Mouse (Mus musculus) right cerebral cortex, postnatal 10 days (tissue): ENCODE data around the gene Trim67.

Experiments
- DNase-seq, 2 experiments: peaks; one replicate each; pipeline ENCODE4 v3.0.0; 2021; ENCODE audit warnings: low spot score in 2 of 2

Gene Trim67

DNA sequence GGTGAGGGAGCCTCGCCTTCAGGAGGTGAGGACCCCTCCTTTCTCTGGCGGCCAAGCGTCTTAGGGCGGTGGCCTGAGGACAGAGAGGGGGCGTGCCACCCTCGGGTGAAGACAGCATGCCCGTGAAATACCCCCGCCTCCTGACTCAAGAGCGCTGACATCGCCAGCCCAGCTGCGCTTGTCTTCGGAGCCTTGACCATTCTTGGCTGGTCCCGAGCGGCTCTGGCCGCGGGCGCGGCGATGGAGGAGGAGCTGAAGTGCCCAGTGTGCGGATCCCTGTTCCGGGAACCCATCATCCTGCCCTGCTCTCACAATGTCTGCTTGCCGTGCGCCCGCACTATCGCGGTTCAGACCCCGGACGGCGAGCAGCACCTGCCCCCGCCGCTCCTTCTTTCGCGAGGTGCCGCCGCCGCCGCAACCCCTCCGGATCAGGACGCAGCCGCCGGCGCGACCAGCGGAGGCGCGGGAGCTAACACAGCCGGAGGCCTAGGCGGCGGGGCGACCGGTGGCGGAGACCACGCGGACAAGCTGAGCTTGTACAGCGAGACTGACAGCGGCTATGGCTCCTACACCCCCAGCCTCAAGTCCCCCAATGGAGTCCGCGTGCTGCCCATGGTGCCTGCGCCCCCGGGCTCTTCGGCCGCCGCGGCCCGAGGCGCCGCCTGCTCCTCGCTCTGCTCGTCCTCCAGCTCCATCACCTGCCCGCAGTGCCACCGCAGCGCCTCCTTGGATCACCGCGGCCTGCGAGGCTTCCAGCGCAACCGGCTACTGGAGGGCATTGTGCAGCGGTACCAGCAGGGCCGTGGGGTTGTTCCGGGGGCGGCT lies 981 bp downstream of the Trim67 start:
- DNase-seq = peak; percentile 59 to 66

GRCm38 (mm10) chr8:124794486-124794780 lies 1.5 kb downstream of the Trim67 start:
- peak; percentile 88 to 89 for DNase-seq

GRCm38 (mm10) chr8:124795781-124796488 lies 3.0 kb downstream of the Trim67 start:
- no peak for DNase-seq

DNA sequence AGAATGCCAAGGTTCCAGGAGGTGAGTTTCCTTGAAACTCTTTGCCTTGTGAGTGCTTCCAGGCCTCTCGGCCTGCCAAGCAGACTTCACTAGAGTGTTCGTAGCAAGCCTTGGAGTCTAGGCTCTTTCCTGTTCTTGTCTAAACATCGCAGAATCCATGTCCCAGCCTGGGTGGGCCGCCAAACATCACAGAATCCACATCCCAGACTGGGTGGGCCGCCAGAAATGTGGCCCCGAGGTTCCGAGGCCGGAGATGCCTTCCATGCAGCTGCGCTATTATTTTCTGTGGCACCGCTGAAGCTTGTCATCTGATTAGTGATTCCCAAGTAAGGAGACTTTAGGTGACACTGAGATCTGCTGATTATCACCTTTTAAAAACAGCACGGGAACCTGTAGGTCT lies 7.7 kb downstream of the Trim67 start:
- DNase-seq = no peak

DNA sequence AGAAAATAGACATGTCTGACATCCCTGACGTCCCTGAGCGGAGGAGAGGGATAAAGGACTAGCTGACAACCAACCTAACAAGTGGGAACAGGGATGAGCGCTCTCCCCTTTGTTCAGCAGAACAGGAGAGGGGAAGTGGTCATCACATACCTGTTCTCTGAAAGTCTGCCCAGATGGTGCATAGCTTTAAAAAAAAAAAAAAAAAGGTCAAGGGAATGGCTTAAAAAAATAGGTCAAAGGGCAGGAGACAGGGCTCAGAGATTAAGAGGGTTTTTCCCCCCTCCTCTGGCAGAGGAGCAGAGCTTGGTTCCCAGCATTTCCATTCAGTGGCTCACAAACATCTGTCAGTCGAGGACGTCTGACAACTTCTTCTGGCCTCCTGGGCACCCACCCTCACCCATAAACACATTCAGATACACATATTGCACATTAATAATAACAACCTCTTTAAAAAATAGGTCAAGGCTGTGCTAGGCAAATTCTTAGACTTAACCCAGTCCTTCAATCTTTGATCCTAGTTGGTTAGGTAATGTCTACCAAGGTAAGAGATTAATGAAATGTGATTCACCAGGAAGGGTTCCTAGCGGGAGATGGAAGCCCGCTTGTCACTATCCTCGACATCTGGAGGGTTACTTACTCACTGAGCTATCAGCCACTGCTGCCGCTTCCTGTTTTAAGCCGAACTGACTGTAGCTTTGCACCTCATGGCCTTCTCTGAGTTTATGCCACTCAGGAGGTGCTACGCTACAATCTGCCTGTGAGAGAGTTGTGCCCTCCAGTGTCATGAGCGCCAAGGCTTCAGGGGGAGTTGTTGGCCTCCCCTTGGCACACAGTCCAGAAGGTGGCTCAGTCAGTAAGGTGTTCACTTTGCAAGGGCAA lies 11.2 kb downstream of the Trim67 start:
- DNase-seq = no peak

DNA sequence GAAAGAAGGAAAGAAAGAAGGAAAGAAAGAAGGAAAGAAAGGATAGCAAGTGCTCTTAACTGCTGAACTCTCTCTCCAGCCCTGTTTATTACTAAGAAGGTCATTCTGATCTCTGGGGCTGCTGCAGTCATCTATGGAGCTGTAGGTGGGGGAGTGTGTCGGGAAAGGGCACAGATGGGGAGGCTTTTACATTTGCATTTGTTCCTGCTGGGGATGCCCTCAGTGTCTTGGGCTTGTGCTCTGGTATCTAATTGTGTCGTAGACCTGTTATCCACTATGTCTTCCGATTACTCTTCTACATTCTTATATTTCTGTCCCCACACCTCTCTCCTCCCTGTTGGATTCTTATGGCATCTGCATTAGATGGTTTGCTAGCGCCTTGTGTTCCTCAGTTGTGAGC lies 13.1 kb downstream of the Trim67 start:
- no peak for DNase-seq

- no peak for DNase-seq
These were observed 16.5 kb downstream of the Trim67 start for GRCm38 (mm10) chr8:124809419-124809818.

GRCm38 (mm10) chr8:124810056-124810610 lies 17.2 kb downstream of the Trim67 start:
- DNase-seq = no peak

DNA sequence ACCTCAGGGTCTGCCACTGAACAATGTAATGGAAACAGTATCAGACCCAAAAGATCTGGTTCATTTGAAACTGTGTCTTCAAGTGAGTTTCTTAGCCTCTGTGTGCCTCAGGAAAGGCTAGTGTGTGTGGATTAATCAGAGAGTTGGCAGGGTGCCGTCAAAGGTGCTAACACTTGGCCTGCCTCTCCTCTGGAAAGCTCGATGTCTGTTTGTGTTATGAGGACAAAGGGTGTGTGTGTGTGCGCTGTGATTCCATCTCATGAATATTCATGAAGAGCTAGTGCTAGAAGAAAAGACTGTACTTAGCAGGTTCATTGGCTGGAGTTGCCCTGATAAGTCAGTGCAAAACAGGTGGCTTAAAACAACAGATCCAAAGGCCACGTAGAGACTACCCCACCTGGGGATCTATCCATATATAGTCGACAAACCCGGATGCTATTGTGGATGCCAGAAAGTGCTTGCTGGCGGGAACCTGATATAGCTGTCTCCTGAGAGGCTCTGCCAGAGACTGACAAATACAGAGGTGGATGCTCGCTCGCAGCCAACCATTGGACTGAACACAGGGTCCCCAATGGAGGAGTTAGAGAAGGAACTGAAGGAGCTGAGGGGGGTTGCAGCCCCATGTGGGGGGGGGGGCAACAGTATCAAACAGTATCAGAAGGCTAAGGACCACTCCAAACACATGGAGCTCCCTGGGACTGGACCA lies 17.9 kb downstream of the Trim67 start:
- no peak for DNase-seq

DNA sequence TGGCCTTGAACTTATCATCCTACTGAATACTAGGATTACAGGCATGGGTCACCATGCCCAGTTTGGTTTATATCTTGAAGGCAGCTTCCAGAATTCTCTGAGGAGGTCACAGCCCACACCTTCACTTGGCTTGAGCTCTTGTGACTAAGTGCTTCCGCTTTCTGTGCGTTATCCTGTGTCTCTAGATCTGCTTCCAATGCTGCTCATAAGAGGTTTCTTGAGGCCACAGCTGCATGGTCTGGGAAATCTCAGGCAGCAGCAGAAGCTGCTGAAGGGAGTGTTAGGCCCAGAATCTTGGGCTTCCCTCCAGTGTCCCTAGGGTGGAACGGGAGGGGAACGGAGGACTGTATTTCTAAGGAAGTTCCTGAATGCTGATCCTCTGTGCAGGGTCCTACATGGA lies 20.4 kb downstream of the Trim67 start:
- no peak for DNase-seq

DNA sequence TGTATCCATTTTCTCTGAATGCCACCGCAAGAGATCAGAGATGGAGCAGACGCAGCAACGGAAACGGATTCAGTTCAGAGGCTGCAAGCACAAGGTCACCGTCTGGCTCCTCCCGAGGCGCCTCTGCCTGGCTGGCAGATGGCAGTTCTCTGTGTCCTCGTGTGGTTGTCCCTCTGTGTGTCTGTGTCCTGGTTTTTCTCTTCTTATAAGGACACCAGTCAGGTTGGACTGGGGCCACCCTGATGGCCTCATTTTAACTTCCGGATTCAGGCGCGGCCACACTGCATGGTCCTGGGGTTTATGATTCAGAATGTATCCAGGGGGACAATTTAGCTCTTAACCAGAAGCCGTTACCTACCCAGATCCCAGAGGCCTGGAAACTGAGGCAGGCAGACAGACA lies 23.0 kb downstream of the Trim67 start:
- DNase-seq = no peak

DNA sequence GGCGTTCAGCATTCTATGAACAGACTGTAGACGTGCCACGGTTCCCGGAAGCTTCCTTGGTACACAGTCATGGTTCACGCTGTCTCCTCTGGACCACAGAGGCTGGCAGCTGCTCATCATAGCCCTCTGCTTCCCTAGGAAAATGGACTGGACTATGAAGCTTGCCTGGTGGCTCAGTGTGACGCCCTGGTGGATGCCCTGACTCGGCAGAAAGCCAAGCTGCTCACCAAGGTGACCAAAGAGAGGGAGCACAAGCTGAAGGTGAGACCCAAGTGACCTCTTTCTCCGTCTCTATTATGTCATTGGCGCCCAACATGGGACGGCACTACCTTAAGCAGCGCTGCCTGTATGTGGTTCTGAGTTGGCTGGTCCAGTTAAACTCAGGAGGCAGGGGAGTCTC lies 24.0 kb downstream of the Trim67 start:
- DNase-seq = no peak

- no peak for DNase-seq
These were observed 24.5 kb downstream of the Trim67 start for GRCm38 (mm10) chr8:124817361-124817760.

DNA sequence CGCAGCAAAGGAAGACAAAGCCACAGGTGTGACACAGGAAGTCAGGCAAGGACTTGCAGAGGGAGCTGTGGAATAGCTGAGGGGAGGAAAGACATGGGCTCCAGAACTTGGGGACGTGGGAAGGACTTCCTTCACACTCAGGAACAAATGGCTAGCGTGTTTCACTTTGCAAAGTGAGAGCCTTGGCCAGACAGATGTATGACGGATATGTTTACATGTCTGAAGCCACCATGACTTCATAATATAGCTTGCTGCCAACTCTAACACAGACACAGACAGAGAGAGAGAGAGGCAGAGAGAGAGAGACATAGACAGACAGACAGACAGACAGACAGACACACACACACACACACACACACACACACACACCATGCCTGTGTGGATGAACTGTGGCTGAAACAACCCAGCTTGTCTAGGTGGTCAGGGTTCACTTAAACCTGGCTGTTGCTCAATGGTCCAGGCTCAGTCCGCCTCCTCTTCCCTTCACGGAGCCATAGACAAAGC lies 26.8 kb downstream of the Trim67 start:
- no peak for DNase-seq

GRCm38 (mm10) chr8:124820125-124820524 lies 27.2 kb downstream of the Trim67 start:
- no peak for DNase-seq

DNA sequence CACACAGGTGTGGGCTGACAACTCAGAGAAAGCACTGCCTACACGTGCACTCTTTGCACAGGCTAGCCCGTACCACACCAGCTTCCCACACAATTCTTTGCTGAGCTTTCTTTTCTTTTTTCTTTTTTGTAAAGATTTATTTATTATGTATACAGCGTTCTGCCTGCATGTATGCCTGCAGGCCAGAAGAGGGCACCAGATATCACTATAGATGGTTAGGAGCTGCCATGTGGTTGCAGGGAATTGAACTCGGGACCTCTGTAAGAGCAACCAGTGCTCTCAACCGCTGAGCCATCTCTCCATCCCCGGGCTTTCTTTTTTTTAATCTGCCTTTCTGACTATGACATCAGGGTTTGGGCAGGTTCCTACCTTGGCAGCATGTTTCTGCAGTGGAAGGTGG lies 30.6 kb downstream of the Trim67 start:
- DNase-seq = no peak

DNA sequence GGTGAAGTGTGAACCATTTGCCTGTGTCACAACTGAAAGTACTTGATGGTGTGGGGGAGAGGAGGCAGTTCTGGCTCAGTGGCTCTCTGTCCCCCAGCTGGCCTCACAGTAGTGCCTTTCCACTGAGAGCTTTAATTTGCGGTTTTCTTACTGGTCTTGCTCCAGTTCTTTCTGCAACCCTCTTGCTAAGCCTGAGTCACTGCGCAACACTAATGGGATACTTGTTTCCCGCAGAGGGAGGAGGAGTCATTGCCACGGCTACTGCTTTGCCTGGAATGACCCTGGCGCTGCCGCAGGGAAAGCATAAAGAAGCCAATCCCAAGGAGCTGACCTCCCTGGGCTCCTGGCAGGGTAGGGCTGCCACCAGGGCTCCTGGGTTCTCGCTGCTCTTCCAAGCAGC lies 33.8 kb downstream of the Trim67 start:
- no peak for DNase-seq

- DNase-seq = peak in 1 of 2 experiments; percentile 56
These were observed 34.5 kb downstream of the Trim67 start for GRCm38 (mm10) chr8:124827387-124827786.

DNA sequence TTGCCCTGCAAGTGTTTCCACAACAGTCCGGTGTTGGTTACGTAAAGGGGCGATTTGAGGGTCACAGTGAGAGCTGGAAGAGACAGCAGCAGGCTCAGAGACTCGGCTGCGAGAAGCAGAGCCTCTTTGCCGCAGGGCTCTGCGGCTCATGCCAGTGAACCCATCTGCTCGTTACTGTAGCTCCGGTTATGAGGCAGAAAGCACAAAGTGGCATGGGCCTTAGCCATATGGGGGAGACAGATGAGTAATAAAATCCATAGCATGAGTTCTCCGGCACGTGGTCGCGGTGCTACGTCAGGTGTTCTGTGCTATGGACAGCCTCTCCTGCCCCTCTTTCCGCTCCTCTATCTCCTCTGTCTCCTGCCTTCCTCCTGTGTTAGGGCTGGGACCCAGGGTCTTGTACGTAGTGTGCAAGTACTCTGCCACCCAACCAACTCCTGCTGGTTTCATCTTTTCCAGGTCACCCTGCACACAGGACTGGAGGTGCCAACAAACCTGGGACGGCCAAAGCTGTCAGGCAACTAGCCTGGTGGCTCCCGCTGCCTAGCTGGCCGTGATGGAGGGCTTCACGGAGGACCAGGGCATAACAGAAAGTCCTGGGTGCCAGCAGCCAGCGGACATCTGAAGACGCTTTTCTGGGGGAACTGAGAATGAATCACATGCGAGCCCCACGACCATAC lies 35.8 kb downstream of the Trim67 start:
- peak in 1 of 2 experiments; percentile 74 for DNase-seq

DNA sequence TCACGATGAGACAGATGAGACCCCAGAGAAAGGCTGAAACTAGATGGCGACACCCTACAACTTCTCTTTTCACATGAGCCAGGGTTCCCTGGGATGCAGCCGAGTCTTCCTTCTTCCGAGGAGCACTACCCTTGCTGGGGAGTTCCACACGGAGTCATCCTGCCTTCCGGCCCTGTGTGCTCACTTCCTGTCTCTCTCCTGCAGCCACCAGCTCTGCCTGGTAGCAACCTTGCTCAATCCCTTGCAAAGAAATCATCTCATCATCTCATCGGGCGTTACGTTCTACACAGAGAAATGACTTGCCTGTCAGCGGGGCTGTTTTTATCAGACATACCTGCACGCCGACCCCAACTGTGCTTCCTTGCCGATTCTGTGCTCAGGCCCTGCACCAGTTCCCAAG lies 37.2 kb downstream of the Trim67 start:
- DNase-seq = no peak

GRCm38 (mm10) chr8:124831531-124831930 lies 38.6 kb downstream of the Trim67 start:
- no peak for DNase-seq
